Mouse (Mus musculus): Measurements from ENCODE around the gene Ndufa7. TPM values are rescaled to one million over a fixed set of nuclear protein-coding genes. Genes with fewer than 3 reads are reported as not detected.

Gene Ndufa7
- total and polyA plus RNA-seq, 2 experiments from 2014 or later, result 766 to 899 TPM

DNA sequence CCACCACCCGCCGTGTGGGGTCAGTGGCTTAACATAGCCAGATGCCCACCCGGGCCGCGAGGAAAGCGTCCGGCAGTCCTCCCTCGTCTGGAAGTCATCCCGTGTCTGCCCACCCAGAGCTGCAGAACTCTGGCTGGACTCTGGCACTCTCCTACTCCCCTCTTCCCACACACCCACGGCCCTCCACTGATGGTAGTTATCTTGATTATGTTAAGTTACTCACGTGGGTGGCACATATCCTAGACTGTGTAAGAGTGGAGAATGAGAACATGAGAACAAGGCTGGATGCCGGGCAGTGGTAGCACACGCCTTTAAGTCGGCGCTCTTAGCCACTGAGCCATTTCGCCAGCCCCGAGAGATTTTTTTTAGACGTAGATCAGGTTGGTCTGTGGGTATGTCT is 38.0 kb upstream of the Ndufa7 start:
- Histone ChIP-seq H3K9ac (replicated peaks; ENCODE audit: low read depth, low read length) (no peak overlapping the region), H3K9me3 (replicated peaks; ENCODE audit: control insufficient read depth, low read length) (no peaks in the 10 kb centered on the region), H3K36me3 (replicated peaks; ENCODE audit: control insufficient read depth, insufficient read depth, low read length) (no peaks in the 10 kb centered on the region), H3K4me3 (ENCODE audit: low read depth, low read length) (no peak overlapping the region), H3K27me3 (ENCODE audit: control insufficient read depth, insufficient read depth, low read length) (no peaks in the 10 kb centered on the region), H3K4me2 (ENCODE audit: low read depth, low read length) (no peak overlapping the region), H3K27ac (ENCODE audit: low read depth) (no peak overlapping the region), H3K4me1 (ENCODE audit: control insufficient read depth, insufficient read depth) (peaks cover 44% of the 10 kb centered on the region)
- TF ChIP-seq EP300 (IDR thresholded peaks at IDR 0.05; ENCODE audit: low read depth), result no peak
- TF ChIP-seq CTCF (IDR thresholded peaks at IDR 0.05; ENCODE audit: low read depth), result no peak
- ATAC-seq (ENCODE audit: insufficient read depth, low read depth) (no peak), DNase-seq (ENCODE audit: low spot score) (no peak)
- 78% methylated on average over 18 of the region's 18 CpGs for whole genome bisulfite sequencing

DNA sequence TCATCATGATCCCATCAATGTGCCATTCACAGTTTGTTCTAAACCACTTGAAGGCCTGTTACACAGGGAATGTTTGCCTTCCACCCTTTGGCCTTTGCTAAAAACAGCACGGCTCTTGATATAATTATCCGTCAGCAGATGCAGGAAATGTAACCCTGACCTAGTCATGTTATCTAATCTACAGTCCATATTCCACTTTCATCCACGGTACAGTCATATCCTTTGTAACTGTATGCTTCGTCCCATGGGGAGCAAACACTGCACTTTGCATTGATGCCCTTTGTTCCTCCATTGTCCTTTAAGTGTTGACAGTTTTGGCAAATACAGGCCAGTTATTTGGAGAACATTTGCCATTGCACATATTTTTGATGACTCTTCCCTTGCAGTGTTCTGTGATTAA is 35.6 kb upstream of the Ndufa7 start:
- WGBS, result 7% methylated on average over 4 of the region's 4 CpGs
- no peaks in the 10 kb centered on the region for H3K36me3 ChIP-seq (replicated peaks; ENCODE audit: control insufficient read depth, insufficient read depth, low read length)
- TF ChIP-seq CTCF (IDR thresholded peaks at IDR 0.05; ENCODE audit: low read depth) (no peak), EP300 (IDR thresholded peaks at IDR 0.05; ENCODE audit: low read depth) (peak; percentile 96)
- no peak overlapping the region for H3K9ac ChIP-seq (replicated peaks; ENCODE audit: low read depth, low read length)
- no peak overlapping the region for H3K4me2 ChIP-seq (ENCODE audit: low read depth, low read length)
- DNase-seq (ENCODE audit: low spot score) (peak; percentile 50), ATAC-seq (ENCODE audit: insufficient read depth, low read depth) (peak; percentile 85)
- H3K4me3 ChIP-seq (ENCODE audit: low read depth, low read length), result no peak overlapping the region
- H3K27ac ChIP-seq (ENCODE audit: low read depth), result peak overlapping the region; percentile 51
- no peaks in the 10 kb centered on the region for H3K27me3 ChIP-seq (ENCODE audit: control insufficient read depth, insufficient read depth, low read length)
- peaks cover 21% of the 10 kb centered on the region for H3K4me1 ChIP-seq (ENCODE audit: control insufficient read depth, insufficient read depth)
- H3K9me3 ChIP-seq (replicated peaks; ENCODE audit: control insufficient read depth, low read length), result no peaks in the 10 kb centered on the region

DNA sequence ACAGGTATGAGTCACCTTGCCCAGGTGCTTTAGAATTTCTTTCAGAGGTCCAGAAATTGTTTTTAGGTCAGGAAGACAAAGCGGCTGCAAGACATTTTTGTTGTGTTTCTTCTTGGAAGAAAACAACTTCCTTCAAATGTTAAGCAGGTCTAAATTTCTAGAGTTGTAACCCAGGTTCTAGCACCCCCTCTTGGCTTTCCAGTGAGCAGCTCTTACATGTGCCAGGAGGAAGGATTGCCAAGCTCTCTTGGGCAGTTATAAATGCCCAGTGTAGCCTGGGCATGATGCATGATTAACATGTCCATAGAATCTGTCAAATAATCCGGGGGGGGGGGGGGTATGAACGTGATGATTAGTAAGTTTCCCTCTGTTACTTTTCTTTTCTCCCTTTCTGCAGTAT is 26.1 kb upstream of the Ndufa7 start:
- 50% methylated on average over 3 of the region's 3 CpGs for WGBS
- H3K36me3 ChIP-seq (replicated peaks; ENCODE audit: control insufficient read depth, insufficient read depth, low read length), result no peaks in the 10 kb centered on the region
- TF ChIP-seq CTCF (IDR thresholded peaks at IDR 0.05; ENCODE audit: low read depth), result peak; percentile 62
- no peak for TF ChIP-seq EP300 (IDR thresholded peaks at IDR 0.05; ENCODE audit: low read depth)
- no peaks in the 10 kb centered on the region for H3K4me1 ChIP-seq (ENCODE audit: control insufficient read depth, insufficient read depth)
- H3K9me3 ChIP-seq (replicated peaks; ENCODE audit: control insufficient read depth, low read length), result no peaks in the 10 kb centered on the region
- peak; percentile 63 for DNase-seq (ENCODE audit: low spot score)
- no peak overlapping the region for H3K9ac ChIP-seq (replicated peaks; ENCODE audit: low read depth, low read length)
- H3K4me3 ChIP-seq (ENCODE audit: low read depth, low read length), result no peak overlapping the region
- ATAC-seq (ENCODE audit: insufficient read depth, low read depth), result no peak
- no peak overlapping the region for H3K27ac ChIP-seq (ENCODE audit: low read depth)
- peaks cover 24% of the 10 kb centered on the region for H3K27me3 ChIP-seq (ENCODE audit: control insufficient read depth, insufficient read depth, low read length)
- H3K4me2 ChIP-seq (ENCODE audit: low read depth, low read length), result no peak overlapping the region

- Histone ChIP-seq H3K4me2 (ENCODE audit: low read depth, low read length) (no peak overlapping the region), H3K9me3 (replicated peaks; ENCODE audit: control insufficient read depth, low read length) (no peaks in the 10 kb centered on the region), H3K36me3 (replicated peaks; ENCODE audit: control insufficient read depth, insufficient read depth, low read length) (no peaks in the 10 kb centered on the region), H3K27me3 (ENCODE audit: control insufficient read depth, insufficient read depth, low read length) (peaks cover 28% of the 10 kb centered on the region), H3K9ac (replicated peaks; ENCODE audit: low read depth, low read length) (no peak overlapping the region), H3K4me1 (ENCODE audit: control insufficient read depth, insufficient read depth) (no peaks in the 10 kb centered on the region), H3K27ac (ENCODE audit: low read depth) (no peak overlapping the region), H3K4me3 (ENCODE audit: low read depth, low read length) (no peak overlapping the region)
- DNase-seq (ENCODE audit: low spot score), result no peak
- 38% methylated on average over 1 of the region's 1 CpGs for WGBS
- TF ChIP-seq EP300 (IDR thresholded peaks at IDR 0.05; ENCODE audit: low read depth) (no peak), CTCF (IDR thresholded peaks at IDR 0.05; ENCODE audit: low read depth) (no peak)
- no peak for ATAC-seq (ENCODE audit: insufficient read depth, low read depth)
These were observed 25.1 kb upstream of the Ndufa7 start for GRCm38 (mm10) chr17:33799277-33799676.

DNA sequence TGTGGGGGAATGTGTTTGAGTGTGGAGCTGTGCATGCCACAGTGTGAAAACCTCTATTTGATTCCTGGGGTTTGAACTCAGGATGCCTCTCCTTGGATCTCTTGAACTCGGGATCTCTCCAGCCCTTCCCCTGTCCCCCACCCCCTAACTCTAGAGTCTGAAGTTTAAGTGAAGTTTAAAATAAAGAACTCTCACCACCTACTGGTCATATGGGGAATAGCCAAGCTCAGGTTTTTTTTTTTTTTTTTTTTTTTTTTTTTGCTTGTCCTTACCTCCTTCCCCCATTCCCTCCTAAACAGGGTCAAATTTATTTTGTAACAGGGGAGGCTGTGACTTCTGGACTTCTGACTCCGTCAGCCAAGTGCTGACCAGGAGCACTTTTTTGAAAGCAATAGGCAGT is 22.2 kb upstream of the Ndufa7 start:
- Histone ChIP-seq H3K4me3 (ENCODE audit: low read depth, low read length) (no peak overlapping the region), H3K27ac (ENCODE audit: low read depth) (no peak overlapping the region), H3K9me3 (replicated peaks; ENCODE audit: control insufficient read depth, low read length) (no peaks in the 10 kb centered on the region), H3K9ac (replicated peaks; ENCODE audit: low read depth, low read length) (no peak overlapping the region), H3K4me1 (ENCODE audit: control insufficient read depth, insufficient read depth) (no peaks in the 10 kb centered on the region), H3K36me3 (replicated peaks; ENCODE audit: control insufficient read depth, insufficient read depth, low read length) (no peaks in the 10 kb centered on the region), H3K4me2 (ENCODE audit: low read depth, low read length) (no peak overlapping the region), H3K27me3 (ENCODE audit: control insufficient read depth, insufficient read depth, low read length) (peaks cover 43% of the 10 kb centered on the region)
- WGBS, result 3% methylated on average over 2 of the region's 2 CpGs
- ATAC-seq (ENCODE audit: insufficient read depth, low read depth), result no peak
- peak; percentile 62 for TF ChIP-seq CTCF (IDR thresholded peaks at IDR 0.05; ENCODE audit: low read depth)
- TF ChIP-seq EP300 (IDR thresholded peaks at IDR 0.05; ENCODE audit: low read depth), result no peak
- no peak for DNase-seq (ENCODE audit: low spot score)

DNA sequence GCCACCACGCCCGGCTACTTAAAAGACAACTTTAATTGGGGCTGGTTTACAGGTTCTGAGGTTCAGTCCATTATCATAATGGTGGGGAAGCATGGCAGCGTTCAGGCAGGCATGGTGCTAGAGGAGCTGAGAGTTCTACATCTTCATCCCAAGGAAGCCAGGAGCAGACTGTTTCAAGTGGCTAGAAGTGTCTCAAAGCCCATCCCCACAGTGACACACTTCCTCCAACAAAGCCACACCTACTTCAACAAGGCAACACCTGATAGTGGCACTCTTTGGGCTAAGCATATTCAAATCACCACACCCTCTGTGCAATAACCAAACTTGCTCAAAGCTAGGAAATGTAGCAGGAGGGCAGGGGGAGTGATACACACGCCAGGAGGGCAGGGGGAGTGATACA is 20.2 kb upstream of the Ndufa7 start:
- no peak for DNase-seq (ENCODE audit: low spot score)
- WGBS, result 46% methylated on average over 4 of the region's 4 CpGs
- Histone ChIP-seq H3K4me3 (ENCODE audit: low read depth, low read length) (no peak overlapping the region), H3K4me1 (ENCODE audit: control insufficient read depth, insufficient read depth) (no peaks in the 10 kb centered on the region), H3K4me2 (ENCODE audit: low read depth, low read length) (no peak overlapping the region), H3K9ac (replicated peaks; ENCODE audit: low read depth, low read length) (no peak overlapping the region), H3K9me3 (replicated peaks; ENCODE audit: control insufficient read depth, low read length) (no peaks in the 10 kb centered on the region), H3K27me3 (ENCODE audit: control insufficient read depth, insufficient read depth, low read length) (peaks cover 52% of the 10 kb centered on the region), H3K27ac (ENCODE audit: low read depth) (no peak overlapping the region), H3K36me3 (replicated peaks; ENCODE audit: control insufficient read depth, insufficient read depth, low read length) (no peaks in the 10 kb centered on the region)
- ATAC-seq (ENCODE audit: insufficient read depth, low read depth), result no peak
- TF ChIP-seq EP300 (IDR thresholded peaks at IDR 0.05; ENCODE audit: low read depth) (no peak), CTCF (IDR thresholded peaks at IDR 0.05; ENCODE audit: low read depth) (no peak)

Data from heart, postnatal 0 days (tissue).